Mouse (Mus musculus) hindbrain, embryonic 11.5 days (tissue): Measurements from ENCODE around the gene Tox3. TPM values are rescaled to one million over a fixed set of nuclear protein-coding genes. Genes with fewer than 3 reads are reported as not detected.

ENCODE experiments used
- ATAC-seq: fragments of 200-750 bp; cut with Nextera tagmentation; 2 replicates; pipeline ENCODE4 v1.8.0; 2017; ENCODE audit warnings: mild to moderate bottlenecking, moderate TSS enrichment, moderate library complexity; ENCODE audit not compliant: low FRiP score
- DNase-seq: peaks from one replicate; pipeline ENCODE4 v3.0.0-alpha.2; 2015; ENCODE audit warnings: low spot score
- H3K27ac ChIP-seq: fragments of 300-500 bp; sonication (generic); 2 replicates; pipeline ENCODE4 v1.5.1; 2014; ENCODE audit warnings: mild to moderate bottlenecking, low read depth, low read length
- H3K27me3 ChIP-seq: fragments of 300-500 bp; sonication (generic); 2 replicates; pipeline ENCODE4 v1.6.1; 2014; ENCODE audit warnings: mild to moderate bottlenecking, low read length, moderate library complexity, mixed read lengths; ENCODE audit not compliant: control insufficient read depth, insufficient read depth
- H3K36me3 ChIP-seq: fragments of 300-500 bp; sonication (generic); 2 replicates; pipeline ENCODE4 v1.6.1; 2014; ENCODE audit warnings: mild to moderate bottlenecking, low read length, moderate library complexity, mixed read lengths; ENCODE audit not compliant: control insufficient read depth, insufficient read depth
- H3K4me1 ChIP-seq: fragments of 300-500 bp; sonication (generic); replicated peaks from 2 replicates; pipeline ENCODE4 v1.6.1; 2014; ENCODE audit warnings: low read length, mixed read lengths; ENCODE audit not compliant: control insufficient read depth, insufficient read depth
- H3K4me2 ChIP-seq: fragments of 300-500 bp; sonication (generic); replicated peaks from 2 replicates; pipeline ENCODE4 v1.6.1; 2014; ENCODE audit warnings: mild to moderate bottlenecking, low read depth, low read length
- H3K4me3 ChIP-seq: fragments of 300-500 bp; sonication (generic); 2 replicates; pipeline ENCODE4 v1.5.1; 2014; ENCODE audit warnings: low read depth, low read length
- H3K9ac ChIP-seq: fragments of 300-500 bp; sonication (generic); 2 replicates; pipeline ENCODE4 v1.6.1; 2014; ENCODE audit warnings: low read depth, low read length
- H3K9me3 ChIP-seq: fragments of 300-500 bp; sonication (generic); 2 replicates; pipeline ENCODE4 v1.6.1; 2016; ENCODE audit warnings: low read length; ENCODE audit not compliant: control insufficient read depth
- WGBS: fragments of 180-500 bp; shearing (Covaris S2); extraction: QIAGEN DNeasy Blood & Tissue Kit; methylation state at CpG from one replicate; pipeline ENCODE4 v1.1.7; 2014; 5-methylcytosine and 5-hydroxymethylcytosine counted together
- polyA plus RNA-seq: library from polyadenylated mRNA; unstranded; fragments of >200 nt; fragmentation: Nextera tagmentation; extraction: Ambion mirVana; gene quantifications from 2 replicates; pipeline ENCODE4 v1.2.1, GENCODE M21; 2014

Gene Tox3
- polyA plus RNA-seq, 1 experiment from 2014 or later, result 29.9 TPM

DNA sequence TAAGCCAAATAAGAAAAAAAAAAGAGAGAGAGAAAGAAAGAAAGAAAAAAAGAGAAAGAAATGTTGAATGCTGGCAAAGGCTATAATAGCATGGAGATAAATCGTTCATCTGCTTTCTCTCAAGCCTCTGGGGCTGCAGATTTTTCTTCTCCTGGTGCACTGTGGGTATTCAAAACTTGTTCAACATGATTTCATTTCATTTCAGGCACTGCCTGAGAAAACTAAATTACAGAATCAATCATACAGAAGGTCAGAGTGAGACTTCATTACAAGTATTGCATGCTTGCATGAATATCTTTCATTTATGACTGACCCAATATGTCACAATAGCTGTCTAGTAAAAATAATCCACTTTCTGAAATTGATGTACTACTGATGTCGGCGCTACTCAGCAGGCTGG lies 81.2 kb downstream of the Tox3 start:
- no peak for DNase-seq
- Histone ChIP-seq H3K4me2 (no peak overlapping the region), H3K27ac (no peak overlapping the region), H3K4me1 (no peaks in the 10 kb centered on the region), H3K9me3 (no peaks in the 10 kb centered on the region), H3K36me3 (no peaks in the 10 kb centered on the region), H3K4me3 (no peak overlapping the region), H3K9ac (no peak overlapping the region), H3K27me3 (no peaks in the 10 kb centered on the region)
- 68% methylated on average over 3 of the region's 3 CpGs for WGBS
- ATAC-seq, result no peak

GRCm38 (mm10) chr8:90266239-90266638 lies 81.9 kb downstream of the Tox3 start:
- 83% methylated on average over 8 of the region's 8 CpGs for WGBS
- DNase-seq, result no peak

GRCm38 (mm10) chr8:90254158-90254867 lies 93.8 kb downstream of the Tox3 start:
- peaks cover 2% of the 10 kb centered on the region; the same call in 1 of the 2 replicates for H3K36me3 ChIP-seq
- H3K4me3 ChIP-seq, result no peak overlapping the region
- DNase-seq, result peak; percentile 69
- H3K27ac ChIP-seq, result 0 out of 2 replicates have a peak overlapping the region, but pooled peaks have one; percentile 43
- WGBS, result 62% methylated on average over 11 of the region's 11 CpGs
- H3K9ac ChIP-seq, result no peak overlapping the region
- H3K9me3 ChIP-seq, result no peaks in the 10 kb centered on the region
- no peaks in the 10 kb centered on the region for H3K27me3 ChIP-seq
- no peaks in the 10 kb centered on the region for H3K4me1 ChIP-seq
- peak; percentile 57 for ATAC-seq
- no peak overlapping the region for H3K4me2 ChIP-seq

More at GRCm38 (mm10) chr8:90266239-90266638, 81.9 kb downstream of the Tox3 start:
- Histone ChIP-seq H3K9ac (no peak overlapping the region), H3K36me3 (no peaks in the 10 kb centered on the region), H3K4me1 (no peaks in the 10 kb centered on the region), H3K27ac (no peak overlapping the region), H3K4me2 (no peak overlapping the region), H3K27me3 (no peaks in the 10 kb centered on the region), H3K9me3 (no peaks in the 10 kb centered on the region), H3K4me3 (no peak overlapping the region)
- ATAC-seq, result no peak

DNA sequence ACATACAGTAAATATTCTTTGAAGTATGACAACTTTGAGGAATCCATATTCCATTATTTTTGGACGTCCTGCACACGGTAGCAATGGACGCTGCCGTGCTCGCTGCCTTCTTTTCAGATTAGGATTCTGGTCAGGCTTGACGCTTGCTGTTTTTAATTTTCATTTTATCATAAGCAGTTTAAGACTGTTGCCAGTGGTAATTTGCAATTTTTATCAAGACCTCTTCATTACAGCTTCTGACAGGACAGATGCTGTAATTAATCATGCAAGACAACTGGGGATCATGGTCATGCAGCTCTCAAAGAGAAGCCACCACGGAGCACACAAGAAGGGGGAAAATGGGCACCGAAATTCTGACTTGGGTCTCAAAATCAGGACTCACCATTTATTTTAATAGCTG lies 101.8 kb downstream of the Tox3 start:
- no peak overlapping the region for H3K4me2 ChIP-seq
- no peak for ATAC-seq

GRCm38 (mm10) chr8:90245828-90246227 lies 102.3 kb downstream of the Tox3 start:
- Histone ChIP-seq H3K9me3 (no peaks in the 10 kb centered on the region), H3K4me2 (no peak overlapping the region), H3K27me3 (no peaks in the 10 kb centered on the region), H3K27ac (peak overlapping the region; percentile 63), H3K4me1 (0 out of 2 replicates have a peak, but pooled peaks cover 9% of the 10 kb centered on the region), H3K9ac (no peak overlapping the region), H3K4me3 (no peak overlapping the region), H3K36me3 (0 out of 2 replicates have a peak, but pooled peaks cover 3% of the 10 kb centered on the region)
- WGBS, result 50% methylated on average over 3 of the region's 3 CpGs
- ATAC-seq (no peak), DNase-seq (peak; percentile 58)

More for the DNA sequence above, 101.8 kb downstream of the Tox3 start:
- Histone ChIP-seq H3K27ac (no peak overlapping the region; the same call in 1 of the 2 replicates), H3K4me1 (0 out of 2 replicates have a peak, but pooled peaks cover 9% of the 10 kb centered on the region), H3K9ac (no peak overlapping the region), H3K27me3 (no peaks in the 10 kb centered on the region), H3K36me3 (0 out of 2 replicates have a peak, but pooled peaks cover 3% of the 10 kb centered on the region), H3K4me3 (no peak overlapping the region), H3K9me3 (no peaks in the 10 kb centered on the region)
- 68% methylated on average over 8 of the region's 8 CpGs for WGBS
- DNase-seq, result no peak

DNA sequence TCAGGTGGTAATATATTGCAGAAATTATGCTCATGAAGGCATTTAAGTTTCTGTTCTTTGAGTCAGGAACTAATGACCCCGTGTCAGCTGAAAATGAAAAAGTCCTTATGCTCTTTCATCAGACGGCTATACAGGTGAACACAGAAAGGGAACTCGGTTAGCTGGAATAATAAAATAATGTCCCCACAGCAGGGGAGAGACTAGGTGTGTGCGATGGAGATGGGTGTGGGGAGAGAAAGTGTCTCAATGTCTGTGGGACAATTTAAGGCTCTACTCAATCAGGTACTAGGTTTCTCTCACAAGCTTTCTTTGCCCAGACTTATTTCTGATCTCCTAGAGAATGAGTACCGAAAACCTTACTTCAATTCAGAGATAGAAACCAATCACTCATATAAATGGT lies 103.0 kb downstream of the Tox3 start:
- 0 out of 2 replicates have a peak, but pooled peaks have one; percentile 29 for ATAC-seq
- Histone ChIP-seq H3K9ac (no peak overlapping the region), H3K27ac (peak overlapping the region; percentile 87), H3K36me3 (0 out of 2 replicates have a peak, but pooled peaks cover 3% of the 10 kb centered on the region), H3K4me1 (0 out of 2 replicates have a peak, but pooled peaks cover 9% of the 10 kb centered on the region), H3K27me3 (no peaks in the 10 kb centered on the region), H3K9me3 (no peaks in the 10 kb centered on the region), H3K4me3 (no peak overlapping the region), H3K4me2 (no peak overlapping the region; the same call in 1 of the 2 replicates)
- DNase-seq, result no peak
- 46% methylated on average over 5 of the region's 5 CpGs for WGBS

GRCm38 (mm10) chr8:90244458-90245145 lies 103.5 kb downstream of the Tox3 start:
- H3K27ac ChIP-seq, result peak overlapping the region; percentile 87

GRCm38 (mm10) chr8:90243957-90244356 lies 104.2 kb downstream of the Tox3 start:
- Histone ChIP-seq H3K9me3 (no peaks in the 10 kb centered on the region), H3K4me3 (no peak overlapping the region), H3K9ac (no peak overlapping the region), H3K36me3 (0 out of 2 replicates have a peak, but pooled peaks cover 3% of the 10 kb centered on the region), H3K27ac (no peak overlapping the region), H3K4me2 (no peak overlapping the region), H3K27me3 (no peaks in the 10 kb centered on the region), H3K4me1 (0 out of 2 replicates have a peak, but pooled peaks cover 9% of the 10 kb centered on the region)
- no peak for DNase-seq
- WGBS, result 75% methylated on average over 5 of the region's 5 CpGs
- ATAC-seq, result no peak

More at GRCm38 (mm10) chr8:90244458-90245145, 103.5 kb downstream of the Tox3 start:
- H3K9ac ChIP-seq, result no peak overlapping the region
- ATAC-seq (peak; percentile 95), DNase-seq (peak; percentile 82)
- WGBS, result 19% methylated on average over 10 of the region's 10 CpGs
- H3K4me3 ChIP-seq, result no peak overlapping the region
- 0 out of 2 replicates have a peak, but pooled peaks cover 9% of the 10 kb centered on the region for H3K4me1 ChIP-seq
- 0 out of 2 replicates have a peak, but pooled peaks cover 3% of the 10 kb centered on the region for H3K36me3 ChIP-seq
- H3K27me3 ChIP-seq, result no peaks in the 10 kb centered on the region
- no peaks in the 10 kb centered on the region for H3K9me3 ChIP-seq
- H3K4me2 ChIP-seq, result no peak overlapping the region; the same call in 1 of the 2 replicates
